Mouse (Mus musculus): ENCODE measurements around the gene Id2.

The Id2 gene

DNA sequence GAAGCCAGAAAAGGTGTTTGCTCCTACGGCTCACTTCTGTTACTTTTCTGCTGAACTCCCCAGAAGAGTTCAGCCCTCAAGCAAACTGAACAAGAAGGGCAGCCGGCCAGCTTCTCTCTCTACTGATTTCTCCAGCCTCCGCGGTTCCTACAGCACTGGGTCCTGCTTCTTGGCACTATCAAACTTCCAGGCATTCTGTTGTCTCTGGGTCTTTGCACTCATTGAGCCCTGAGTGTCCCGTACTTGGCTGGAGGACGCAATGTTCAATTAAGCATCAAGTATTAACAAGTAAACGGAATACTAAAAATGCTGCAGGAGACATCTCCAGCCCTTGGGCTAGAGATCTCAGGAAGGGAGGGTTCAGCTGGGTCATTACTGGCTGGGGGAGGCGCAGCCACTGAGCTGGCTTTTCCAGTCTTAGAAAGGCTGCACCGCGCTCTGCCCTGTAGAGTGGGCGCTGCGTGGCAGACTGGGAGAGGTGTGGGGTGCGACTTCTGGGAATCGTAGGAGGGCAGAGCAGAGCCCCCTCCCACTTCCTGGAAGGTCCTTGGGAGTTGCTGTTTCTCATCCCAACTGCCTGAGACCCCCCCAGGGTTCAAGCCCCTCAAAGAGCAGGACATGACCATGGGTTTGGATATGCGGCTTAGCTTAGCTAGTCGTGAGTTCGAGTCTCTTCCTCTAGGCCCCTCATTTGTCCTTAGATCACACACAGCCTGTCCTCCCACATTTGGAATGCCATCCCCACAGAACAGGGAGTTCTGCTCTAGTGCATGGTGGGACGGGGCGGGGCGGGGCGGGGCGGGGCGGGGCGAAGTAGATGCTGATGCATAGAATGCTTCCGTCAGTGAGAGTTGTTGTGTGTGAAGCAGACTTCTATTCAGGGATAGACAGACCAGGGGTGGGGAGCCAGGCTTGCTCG, 13.4 kb downstream of the Id2 start:
- DNase-seq (ENCODE audit: extremely low read depth, low read depth), result no peak

DNA sequence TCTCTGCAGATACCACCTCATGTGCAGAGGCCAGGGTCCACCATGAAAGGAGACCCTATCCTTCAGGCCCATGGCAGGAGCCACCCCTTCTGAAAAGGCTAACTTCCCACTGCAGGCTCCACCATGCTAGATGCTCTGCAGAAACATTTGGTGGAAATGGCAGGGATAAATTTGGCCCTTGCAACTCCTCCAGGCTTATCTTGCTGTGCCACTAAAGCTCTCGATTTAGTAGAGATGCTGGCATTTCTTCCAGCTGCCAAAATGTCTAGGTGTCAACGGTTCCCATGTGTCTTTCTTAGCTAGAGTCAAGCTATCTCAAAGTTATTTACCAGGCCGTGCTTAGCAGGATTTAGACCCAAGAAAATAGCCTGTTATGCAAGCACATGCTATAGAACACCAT, 22.6 kb downstream of the Id2 start:
- DNase-seq (ENCODE audit: extremely low read depth, low read depth), result no peak

DNA sequence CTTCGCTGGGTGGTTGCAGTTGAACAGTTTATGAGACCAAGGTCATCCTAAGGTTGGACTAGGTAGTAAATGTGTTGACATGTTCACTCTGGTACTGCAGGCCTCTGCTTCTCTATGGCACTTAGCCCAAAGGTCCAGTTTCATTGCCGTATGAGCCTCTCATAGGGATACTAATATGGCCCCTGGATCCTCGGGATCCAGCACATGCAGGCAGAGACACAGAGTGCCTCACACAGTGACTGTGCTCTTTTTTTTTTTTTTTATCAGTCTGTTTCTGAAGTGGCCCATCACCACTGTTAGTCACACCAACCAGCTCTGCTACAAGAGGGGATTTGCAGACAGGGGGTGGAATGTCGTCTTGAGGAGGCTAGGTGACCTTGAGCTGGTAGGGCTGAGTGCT, 23.6 kb downstream of the Id2 start:
- no peak for DNase-seq (ENCODE audit: extremely low read depth, low read depth)

- no peak for DNase-seq (ENCODE audit: extremely low read depth, low read depth)
Observed at GRCm38 (mm10) chr12:25062264-25062663, 34.7 kb downstream of the Id2 start.

- DNase-seq (ENCODE audit: extremely low read depth, low read depth), result no peak
Observed at GRCm38 (mm10) chr12:25060901-25061300, 36.0 kb downstream of the Id2 start.

- no peak for DNase-seq (ENCODE audit: extremely low read depth, low read depth)
Observed at GRCm38 (mm10) chr12:25059487-25060200, 37.3 kb downstream of the Id2 start.

- DNase-seq (ENCODE audit: extremely low read depth, low read depth), result no peak
Observed at GRCm38 (mm10) chr12:25054963-25055362, 42.0 kb downstream of the Id2 start.

GRCm38 (mm10) chr12:25054511-25054910, 42.4 kb downstream of the Id2 start:
- no peak for DNase-seq (ENCODE audit: extremely low read depth, low read depth)

DNA sequence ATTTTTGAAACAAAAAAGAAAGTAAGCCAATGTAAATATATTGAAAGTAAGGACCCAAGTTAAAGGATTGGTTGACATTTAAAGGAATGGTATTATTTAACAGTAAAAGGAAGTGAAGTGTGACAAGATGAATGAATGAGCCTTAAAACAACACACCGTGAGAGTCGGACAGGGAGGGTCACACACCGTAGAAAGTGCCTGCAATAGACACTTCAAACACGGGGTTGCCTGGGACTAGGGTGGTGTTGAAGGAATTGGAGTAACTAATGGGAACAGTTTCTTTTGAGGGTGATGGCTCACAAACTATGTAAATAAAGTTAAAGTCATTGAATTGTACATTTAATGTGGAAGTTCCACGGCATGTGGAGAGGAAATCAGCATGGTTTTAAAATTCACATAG, 47.7 kb downstream of the Id2 start:
- no peak for DNase-seq (ENCODE audit: extremely low read depth, low read depth)

DNA sequence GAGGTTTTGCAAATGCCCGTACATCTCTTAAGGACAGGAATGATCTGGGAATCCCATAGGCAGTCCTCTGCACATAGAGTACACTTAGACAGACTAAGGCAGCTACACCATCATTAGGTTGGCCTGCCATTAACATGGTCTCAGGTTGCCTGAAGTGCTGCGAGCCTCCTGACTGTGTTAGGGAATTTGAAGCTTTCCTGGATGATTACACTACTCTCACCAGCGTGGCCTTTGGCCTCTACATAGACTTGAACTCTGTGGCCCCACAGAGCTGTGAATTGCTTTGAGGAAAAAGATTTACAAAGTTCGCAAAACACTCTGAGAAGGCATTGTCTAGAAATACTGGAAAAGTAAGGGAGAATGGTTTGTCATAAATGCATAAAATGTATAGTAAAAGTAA, 52.4 kb downstream of the Id2 start:
- DNase-seq (ENCODE audit: extremely low read depth, low read depth), result no peak

- no peak for DNase-seq (ENCODE audit: extremely low read depth, low read depth)
Observed at GRCm38 (mm10) chr12:25044056-25044455, 52.9 kb downstream of the Id2 start.

Measured in MEL-GATA-1-ER (cell line).